Mouse (Mus musculus) MEL (cell line): ENCODE measurements around the gene Tnfrsf1b.

Source experiments
- CHD1 ChIP-seq: IDR thresholded peaks from 2 replicates; pipeline ENCODE4 v1.6.1; 2012; ENCODE audit warnings: low read depth, mild to moderate bottlenecking, inconsistent platforms, low read length, improper control_type of control experiment
- CTCF ChIP-seq, 3 experiments: IDR thresholded peaks in 2 of 3; conservative IDR thresholded peaks in 1 of 3; 2 replicates each; pipeline ENCODE4 v1.5.1; 2011 to 2012; ENCODE audit warnings: low read length in 3 of 3, low read depth in 2 of 3, mild to moderate bottlenecking in 2 of 3, improper control_type of control experiment in 1 of 3, inconsistent platforms in 1 of 3, mixed read lengths in 1 of 3, moderate library complexity in 1 of 3; ENCODE audit not compliant: control insufficient read depth in 1 of 3, insufficient read depth in 1 of 3, poor library complexity in 1 of 3, severe bottlenecking in 1 of 3

GRCm38 (mm10) chr4:145295589-145296300 lies 49.1 kb upstream of the Tnfrsf1b start:
- no peak for TF ChIP-seq CHD1
- TF ChIP-seq CTCF (IDR thresholded peaks at IDR 0.05 in 2 of 3, conservative IDR thresholded peaks at IDR 0.05 in 1 of 3; ENCODE audit: control insufficient read depth in 1 of 3, insufficient read depth in 1 of 3, low read depth in 2 of 3, low read length in 3 of 3, poor library complexity in 1 of 3, severe bottlenecking in 1 of 3) = peak; percentile 80 to 92 (median 86)
